Mouse (Mus musculus) inflammation-experienced regulatory T-cells, adult 6 months (primary cell): ENCODE measurements around the gene 2700049A03Rik. TPM values are rescaled to one million over a fixed set of nuclear protein-coding genes. Genes with fewer than 3 reads are reported as not detected.
A peak's percentile ranks its signal among the peaks of the same experiment; 100 is the strongest.
"Not testable (repeated sequence)": the region's sequence is repeated elsewhere in the genome, so short reads cannot be mapped to it uniquely, and the experiment has no call there.

Experiments used
- ATAC-seq: one replicate; pipeline ENCODE4 v1.8.0; 2017
- polyA plus RNA-seq, 3 experiments: library from polyadenylated mRNA; unstranded; fragments of 100-300 nt; shearing (Covaris generic); gene quantifications; one replicate each; pipeline ENCODE4 v1.2.1; 2017

2700049A03Rik gene
- 10 to 100 TPM in 2 of 3 experiments, 1 to 10 TPM in 1; 8.3 to 13.9 (median 11.3) TPM for polyA plus RNA-seq

- peak; percentile 76 for ATAC-seq
These were observed at the start of gene 2700049A03Rik, which contains the start of gene Timm9 for GRCm38 (mm10) chr12:71136130-71136973. Gene 2700049A03Rik (plus strand): TSS chr12:71136848. Gene Timm9 (minus strand): TSS chr12:71136684.

- not testable (repeated sequence) for ATAC-seq
These were observed 32.4 kb upstream of the 2700049A03Rik start for GRCm38 (mm10) chr12:71104275-71104674.

GRCm38 (mm10) chr12:71107216-71107771 is 29.4 kb upstream of the 2700049A03Rik start:
- no peak for ATAC-seq

GRCm38 (mm10) chr12:71111331-71111730 is 25.3 kb upstream of the 2700049A03Rik start, which contains the start of gene Tomm20l:
Gene Tomm20l (plus strand): TSS chr12:71111428.
- ATAC-seq = no peak

GRCm38 (mm10) chr12:71113074-71113473 is 23.6 kb upstream of the 2700049A03Rik start:
- ATAC-seq = no peak

GRCm38 (mm10) chr12:71113675-71114288 is 22.9 kb upstream of the 2700049A03Rik start:
- peak; percentile 97 for ATAC-seq

GRCm38 (mm10) chr12:71116411-71116810 is 20.2 kb upstream of the 2700049A03Rik start:
- no peak for ATAC-seq

GRCm38 (mm10) chr12:71122731-71123130 is 13.9 kb upstream of the 2700049A03Rik start:
- ATAC-seq = no peak

GRCm38 (mm10) chr12:71123286-71123685 is 13.4 kb upstream of the 2700049A03Rik start:
- no peak for ATAC-seq

- no peak for ATAC-seq
These were observed 1.1 kb upstream of the 2700049A03Rik start for GRCm38 (mm10) chr12:71135581-71135980.

- peak; percentile 66 for ATAC-seq
These were observed 385 bp downstream of the 2700049A03Rik start for GRCm38 (mm10) chr12:71136974-71137491.

- ATAC-seq = no peak
These were observed 1.0 kb downstream of the 2700049A03Rik start for GRCm38 (mm10) chr12:71137686-71138085.

GRCm38 (mm10) chr12:71139258-71139828 is 2.7 kb downstream of the 2700049A03Rik start:
- no peak for ATAC-seq

- ATAC-seq = no peak
These were observed 4.5 kb downstream of the 2700049A03Rik start for GRCm38 (mm10) chr12:71141189-71141588.

GRCm38 (mm10) chr12:71147641-71148040 is 11.0 kb downstream of the 2700049A03Rik start:
- ATAC-seq = peak; percentile 65

- no peak for ATAC-seq
These were observed 12.2 kb downstream of the 2700049A03Rik start for GRCm38 (mm10) chr12:71148801-71149200.

GRCm38 (mm10) chr12:71149456-71149855 is 12.8 kb downstream of the 2700049A03Rik start:
- no peak for ATAC-seq

- ATAC-seq = no peak
These were observed 13.5 kb downstream of the 2700049A03Rik start for GRCm38 (mm10) chr12:71150167-71150566.

GRCm38 (mm10) chr12:71154979-71155378 is 18.3 kb downstream of the 2700049A03Rik start:
- no peak for ATAC-seq

- ATAC-seq = no peak
These were observed 21.3 kb downstream of the 2700049A03Rik start for GRCm38 (mm10) chr12:71157974-71158373.

- ATAC-seq = no peak
These were observed 27.8 kb downstream of the 2700049A03Rik start for GRCm38 (mm10) chr12:71164410-71164809.

- ATAC-seq = no peak
These were observed 33.3 kb downstream of the 2700049A03Rik start for GRCm38 (mm10) chr12:71169911-71170310.

GRCm38 (mm10) chr12:71183736-71184135 is 47.1 kb downstream of the 2700049A03Rik start:
- no peak for ATAC-seq
